Mouse (Mus musculus) lung, adult 2 months (tissue): ENCODE data around the gene Sdr39u1. TPM values are rescaled to one million over a fixed set of nuclear protein-coding genes. Genes with fewer than 3 reads are reported as not detected.

Experiments
- DNase-seq: peaks from one replicate; pipeline ENCODE4 v3.0.0; 2022
- H3K4me1 ChIP-seq: fragments of 200-500 bp; 2 replicates; pipeline ENCODE4 v1.6.1; 2011; ENCODE audit warnings: low read length; ENCODE audit not compliant: control insufficient read depth, insufficient read depth
- H3K4me3 ChIP-seq: fragments of 200-500 bp; replicated peaks from 2 replicates; pipeline ENCODE3; 2011; ENCODE audit warnings: low read depth, mild to moderate bottlenecking, control low read depth, low read length; ENCODE audit errors: extremely low read depth
- CTCF ChIP-seq: fragments of 200-500 bp; IDR thresholded peaks from 2 replicates; pipeline ENCODE4 v1.5.1; 2011; ENCODE audit warnings: mild to moderate bottlenecking, low read length, control low read depth; ENCODE audit not compliant: insufficient read depth
- POLR2A ChIP-seq: fragments of 200-500 bp; IDR thresholded peaks from 2 replicates; pipeline ENCODE4 v1.6.1; 2011; ENCODE audit warnings: low read depth, mild to moderate bottlenecking, control low read depth, low read length, borderline replicate concordance; ENCODE audit errors: extremely low read depth
- WGBS: fragments of 180-500 bp; shearing (Covaris S2); methylation state at CpG from one replicate; pipeline ENCODE4 v1.1.7; 2018; 5-methylcytosine and 5-hydroxymethylcytosine counted together
- polyA plus RNA-seq: library from polyadenylated mRNA; depleted of rRNA; stranded (reverse); fragments of >200 nt; gene quantifications from 2 replicates; pipeline ENCODE4 v1.2.3, GENCODE M21; 2012

Sdr39u1 gene
- polyA plus RNA-seq, 1 experiment: 51.9 TPM

GRCm38 (mm10) chr14:55877469-55878315, 22.4 kb downstream of the Sdr39u1 start:
- Histone ChIP-seq H3K4me3 (no peak overlapping the region), H3K4me1 (0 out of 2 replicates have a peak, but pooled peaks cover 3% of the 10 kb centered on the region)
- TF ChIP-seq POLR2A (no peak), CTCF (no peak)
- WGBS: 15% methylated on average over 14 of the region's 14 CpGs
- no peak for DNase-seq

- WGBS: 12% methylated on average over 30 of the region's 30 CpGs
- peak overlapping the region; percentile 4 for H3K4me3 ChIP-seq
- TF ChIP-seq CTCF (peak; percentile 88), POLR2A (no peak)
- 0 out of 2 replicates have a peak, but pooled peaks cover 3% of the 10 kb centered on the region for H3K4me1 ChIP-seq
- peak; percentile 75 for DNase-seq
Observed at GRCm38 (mm10) chr14:55873714-55874683, 26.1 kb downstream of the Sdr39u1 start.

GRCm38 (mm10) chr14:55873242-55873713, 26.8 kb downstream of the Sdr39u1 start:
- 76% methylated on average over 8 of the region's 8 CpGs for WGBS
- no peak for DNase-seq
- TF ChIP-seq POLR2A (no peak), CTCF (no peak)
- Histone ChIP-seq H3K4me3 (no peak overlapping the region), H3K4me1 (0 out of 2 replicates have a peak, but pooled peaks cover 3% of the 10 kb centered on the region)

GRCm38 (mm10) chr14:55872551-55872950, 27.5 kb downstream of the Sdr39u1 start:
- Histone ChIP-seq H3K4me1 (0 out of 2 replicates have a peak, but pooled peaks cover 3% of the 10 kb centered on the region), H3K4me3 (no peak overlapping the region)
- no peak for DNase-seq
- TF ChIP-seq POLR2A (no peak), CTCF (no peak)
- 87% methylated on average over 17 of the region's 17 CpGs for WGBS

- WGBS: 87% methylated on average over 12 of the region's 12 CpGs
- DNase-seq: no peak
- 0 out of 2 replicates have a peak, but pooled peaks cover 3% of the 10 kb centered on the region for H3K4me1 ChIP-seq
- no peak for TF ChIP-seq CTCF
- TF ChIP-seq POLR2A: no peak
- H3K4me3 ChIP-seq: no peak overlapping the region
Observed at GRCm38 (mm10) chr14:55872039-55872438, 28.1 kb downstream of the Sdr39u1 start.

- Histone ChIP-seq H3K4me3 (no peak overlapping the region), H3K4me1 (0 out of 2 replicates have a peak, but pooled peaks cover 3% of the 10 kb centered on the region)
- 93% methylated on average over 6 of the region's 6 CpGs for WGBS
- no peak for DNase-seq
- no peak for TF ChIP-seq CTCF
- no peak for TF ChIP-seq POLR2A
Observed at GRCm38 (mm10) chr14:55869538-55869937, 30.6 kb downstream of the Sdr39u1 start.

GRCm38 (mm10) chr14:55868230-55869026, 31.7 kb downstream of the Sdr39u1 start:
- 85% methylated on average over 14 of the region's 14 CpGs for WGBS
- no peak for DNase-seq
- TF ChIP-seq POLR2A (no peak), CTCF (no peak)
- H3K4me3 ChIP-seq: no peak overlapping the region
- H3K4me1 ChIP-seq: no peaks in the 10 kb centered on the region

GRCm38 (mm10) chr14:55866962-55867361, 33.1 kb downstream of the Sdr39u1 start:
- no peaks in the 10 kb centered on the region for H3K4me1 ChIP-seq
- DNase-seq: peak; percentile 58
- H3K4me3 ChIP-seq: no peak overlapping the region
- TF ChIP-seq POLR2A (no peak), CTCF (peak; percentile 51; the same call in 1 of the 2 replicates)
- 35% methylated on average over 4 of the region's 4 CpGs for WGBS
